Mouse (Mus musculus): ENCODE measurements around the gene Phgdh.

DNA sequence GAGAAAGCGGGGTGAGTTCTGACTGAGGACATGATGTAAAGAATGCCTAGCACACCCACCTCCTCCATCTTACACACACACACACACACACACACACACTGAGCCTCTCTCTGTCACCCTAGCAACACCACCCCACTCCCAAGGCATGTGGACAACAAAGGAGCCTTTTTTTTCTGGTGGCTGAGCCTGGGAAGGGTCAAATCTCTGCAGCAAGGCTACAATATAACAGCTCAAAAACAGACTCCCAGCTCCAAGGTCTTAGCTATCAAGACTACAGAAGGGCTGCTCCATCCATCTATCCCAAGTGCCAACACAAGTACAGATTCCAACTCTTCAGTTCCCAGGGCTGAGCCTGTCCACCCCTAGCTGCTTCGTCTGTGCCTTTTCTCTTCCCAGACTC, 20.6 kb downstream of the Phgdh start:
- TF ChIP-seq CTCF (IDR thresholded peaks at IDR 0.05; ENCODE audit: borderline replicate concordance, extremely low read depth, insufficient read depth, insufficient read length) (no peak), POLR2A (IDR thresholded peaks at IDR 0.05; ENCODE audit: borderline replicate concordance, extremely low read depth, insufficient read depth, insufficient read length, poor library complexity, severe bottlenecking) (no peak)
